Mouse (Mus musculus) monocyte, adult 5-6 weeks (primary cell): ENCODE results near the gene Zbtb20. TPM values are rescaled to one million over a fixed set of nuclear protein-coding genes. Genes with fewer than 3 reads are reported as not detected.

ENCODE experiments used
- ATAC-seq: fragments of 153-309, 156-312 bp; replicated peaks from 2 replicates; pipeline ENCODE4 v1.8.0; 2017; ENCODE audit warnings: mild to moderate bottlenecking; ENCODE audit not compliant: low TSS enrichment, insufficient number of reproducible peaks, severe bottlenecking, poor library complexity, low FRiP score
- total RNA-seq: library from RNA; stranded (forward); fragments of 200-1000, 200-491, 200-594 nt; gene quantifications from 3 replicates; pipeline ENCODE4 v1.2.3, GENCODE M21; 2017

The Zbtb20 gene
- total RNA-seq, 1 experiment from 2014 or later: 9.1 TPM

- ATAC-seq: no peak
These were observed 606.4 kb downstream of the Zbtb20 start for GRCm38 (mm10) chr16:43482125-43482524.

GRCm38 (mm10) chr16:43482738-43483137 is 607.1 kb downstream of the Zbtb20 start:
- ATAC-seq: no peak

- ATAC-seq: no peak
These were observed 608.7 kb downstream of the Zbtb20 start for GRCm38 (mm10) chr16:43484400-43484799.

GRCm38 (mm10) chr16:43489362-43489761 is 613.7 kb downstream of the Zbtb20 start:
- ATAC-seq: no peak

GRCm38 (mm10) chr16:43489984-43490383 is 614.3 kb downstream of the Zbtb20 start:
- no peak for ATAC-seq

GRCm38 (mm10) chr16:43492863-43493262 is 617.2 kb downstream of the Zbtb20 start:
- no peak for ATAC-seq

- no peak for ATAC-seq
These were observed 618.1 kb downstream of the Zbtb20 start for GRCm38 (mm10) chr16:43493596-43494385.

GRCm38 (mm10) chr16:43495175-43495818 is 619.6 kb downstream of the Zbtb20 start:
- ATAC-seq: no peak

GRCm38 (mm10) chr16:43497093-43497492 is 621.4 kb downstream of the Zbtb20 start:
- no peak for ATAC-seq

- no peak for ATAC-seq
These were observed 624.6 kb downstream of the Zbtb20 start for GRCm38 (mm10) chr16:43500132-43500853.

GRCm38 (mm10) chr16:43501284-43501683 is 625.6 kb downstream of the Zbtb20 start:
- no peak for ATAC-seq

- no peak for ATAC-seq
These were observed 626.8 kb downstream of the Zbtb20 start for GRCm38 (mm10) chr16:43502339-43503009.

- ATAC-seq: no peak
These were observed 627.4 kb downstream of the Zbtb20 start for GRCm38 (mm10) chr16:43503010-43503635.

- no peak for ATAC-seq
These were observed 627.9 kb downstream of the Zbtb20 start for GRCm38 (mm10) chr16:43503636-43504010.

GRCm38 (mm10) chr16:43504151-43504550 is 628.5 kb downstream of the Zbtb20 start:
- ATAC-seq: no peak

GRCm38 (mm10) chr16:43504556-43504955 is 628.9 kb downstream of the Zbtb20 start:
- ATAC-seq: no peak

- no peak for ATAC-seq
These were observed 629.8 kb downstream of the Zbtb20 start for GRCm38 (mm10) chr16:43505314-43505950.

- no peak for ATAC-seq
These were observed 630.6 kb downstream of the Zbtb20 start for GRCm38 (mm10) chr16:43506189-43506751.
